Mouse (Mus musculus) frontal cortex, postnatal 36 days (tissue): ENCODE measurements around the gene Trim72.

Experiments used
- DNase-seq, 2 experiments: peaks; one replicate each; pipeline ENCODE4 v3.0.0; 2022; ENCODE audit warnings: low spot score in 2 of 2

The Trim72 gene

DNA sequence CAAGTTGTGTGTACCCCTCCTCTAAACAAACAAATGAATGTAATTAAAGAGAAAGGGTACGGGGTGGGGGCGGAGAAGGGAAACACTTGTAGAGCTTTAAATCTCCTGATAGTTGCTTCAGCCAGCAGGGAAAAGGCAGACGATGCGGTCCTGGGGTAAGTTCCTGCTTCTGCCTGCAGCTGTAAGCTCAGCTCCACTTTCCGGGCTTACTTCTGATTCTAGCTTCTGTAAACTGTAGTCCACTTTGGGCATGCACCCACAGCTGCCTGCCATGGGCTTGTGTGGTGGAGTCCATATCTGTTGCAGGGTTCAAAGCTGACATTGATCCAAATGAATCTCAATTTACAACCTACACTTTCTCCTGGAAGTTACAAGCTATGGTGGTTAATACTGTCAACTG is 49.3 kb downstream of the Trim72 start:
- DNase-seq: no peak

DNA sequence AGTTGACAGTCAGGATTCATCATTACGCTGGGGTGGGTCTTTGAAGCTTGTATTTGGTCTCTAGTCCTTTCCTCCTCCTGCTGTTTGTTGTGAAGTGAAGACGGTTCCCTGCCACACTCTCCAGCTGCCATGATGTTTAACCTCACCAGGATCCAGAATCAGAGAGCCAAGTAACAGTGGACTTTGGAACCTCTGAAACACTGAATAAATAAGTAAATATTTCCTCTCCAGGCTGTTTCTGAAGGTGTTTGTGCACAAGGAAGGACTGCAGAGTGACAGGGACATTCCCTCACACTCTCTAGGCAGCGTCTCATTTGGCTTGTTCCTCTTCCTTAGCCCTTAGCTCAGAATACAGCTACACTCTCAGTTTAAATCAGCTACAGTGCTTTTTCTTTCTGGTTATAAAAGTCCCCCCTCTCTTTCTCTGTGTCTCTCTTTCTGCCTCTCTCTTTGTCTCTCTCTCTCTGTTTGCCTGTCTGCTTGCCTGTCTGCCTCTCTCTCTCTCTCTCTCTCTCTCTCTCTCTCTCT is 53.2 kb downstream of the Trim72 start:
- no peak for DNase-seq

DNA sequence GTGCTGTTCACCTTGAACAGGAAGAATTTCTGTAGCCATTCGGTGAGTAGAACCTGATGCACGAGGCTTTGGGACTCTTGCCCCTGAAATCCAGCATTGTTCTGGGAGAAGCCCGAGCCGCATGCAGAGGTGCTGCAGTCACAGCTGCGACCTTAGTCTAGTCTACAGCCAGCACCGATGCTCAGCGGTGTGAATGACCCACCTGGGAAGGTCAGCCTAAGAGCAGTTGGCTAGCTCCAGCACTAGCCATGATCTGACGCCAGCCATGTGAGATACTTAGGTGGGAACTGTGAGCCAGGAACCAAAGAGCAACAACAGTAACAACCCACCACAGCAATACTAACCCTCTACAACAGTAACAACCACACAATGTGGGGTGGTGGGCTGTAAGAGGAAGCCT is 54.1 kb downstream of the Trim72 start:
- no peak for DNase-seq

DNA sequence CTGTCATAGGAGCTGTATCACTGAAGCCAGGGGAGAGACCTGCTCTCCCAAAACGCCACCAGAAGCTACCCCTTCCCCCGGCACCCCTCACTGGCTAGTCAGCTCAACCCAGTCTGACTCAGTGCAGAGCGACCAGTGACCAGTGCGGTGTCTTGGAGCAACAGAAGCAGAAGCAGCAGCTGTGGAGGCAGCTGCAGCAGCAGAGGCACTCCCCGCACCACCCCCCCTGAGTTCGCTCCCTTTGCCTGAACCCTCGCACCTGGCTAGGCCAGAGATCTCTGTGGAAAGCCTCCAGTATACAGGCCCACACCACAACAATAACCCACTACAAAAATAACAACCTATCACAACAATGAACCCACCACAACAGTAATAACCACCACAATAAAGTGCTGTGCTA is 54.8 kb downstream of the Trim72 start:
- no peak for DNase-seq

DNA sequence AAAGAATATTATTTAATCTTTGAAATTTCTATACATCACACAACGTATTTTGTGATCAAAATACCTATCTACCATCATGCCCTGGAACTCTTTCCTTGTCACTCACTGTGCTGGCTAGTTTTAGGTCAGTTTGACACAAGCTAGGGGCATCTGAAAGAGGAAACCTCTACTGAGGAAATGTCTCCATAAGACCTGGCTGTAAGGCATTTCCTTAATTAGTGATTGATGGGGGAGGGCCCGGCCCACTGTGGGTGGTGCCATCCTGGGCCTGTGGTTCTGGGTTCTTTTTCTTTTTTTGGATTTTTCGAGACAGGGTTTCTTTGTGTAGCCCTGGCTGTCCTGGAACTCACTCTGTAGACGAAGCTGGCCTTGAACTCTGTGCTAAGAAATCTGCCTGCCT is 55.3 kb downstream of the Trim72 start:
- DNase-seq: no peak
